Mouse (Mus musculus) brain, adult 2 months (tissue): ENCODE data around the gene Pknox2.

Experiments
- DNase-seq: peaks from one replicate; pipeline ENCODE4 v3.0.0; 2011; ENCODE audit warnings: low read depth, low spot score

Gene Pknox2

GRCm38 (mm10) chr9:36944843-36945242 is 202.4 kb downstream of the Pknox2 start:
- DNase-seq, result peak; percentile 96

GRCm38 (mm10) chr9:36942561-36942960 is 204.6 kb downstream of the Pknox2 start:
- no peak for DNase-seq

- peak; percentile 78 for DNase-seq
Observed at GRCm38 (mm10) chr9:36942131-36942530, 205.1 kb downstream of the Pknox2 start.

- DNase-seq, result peak; percentile 72
Observed at GRCm38 (mm10) chr9:36941565-36941964, 205.6 kb downstream of the Pknox2 start.

GRCm38 (mm10) chr9:36938601-36939078 is 208.6 kb downstream of the Pknox2 start:
- DNase-seq, result no peak

DNA sequence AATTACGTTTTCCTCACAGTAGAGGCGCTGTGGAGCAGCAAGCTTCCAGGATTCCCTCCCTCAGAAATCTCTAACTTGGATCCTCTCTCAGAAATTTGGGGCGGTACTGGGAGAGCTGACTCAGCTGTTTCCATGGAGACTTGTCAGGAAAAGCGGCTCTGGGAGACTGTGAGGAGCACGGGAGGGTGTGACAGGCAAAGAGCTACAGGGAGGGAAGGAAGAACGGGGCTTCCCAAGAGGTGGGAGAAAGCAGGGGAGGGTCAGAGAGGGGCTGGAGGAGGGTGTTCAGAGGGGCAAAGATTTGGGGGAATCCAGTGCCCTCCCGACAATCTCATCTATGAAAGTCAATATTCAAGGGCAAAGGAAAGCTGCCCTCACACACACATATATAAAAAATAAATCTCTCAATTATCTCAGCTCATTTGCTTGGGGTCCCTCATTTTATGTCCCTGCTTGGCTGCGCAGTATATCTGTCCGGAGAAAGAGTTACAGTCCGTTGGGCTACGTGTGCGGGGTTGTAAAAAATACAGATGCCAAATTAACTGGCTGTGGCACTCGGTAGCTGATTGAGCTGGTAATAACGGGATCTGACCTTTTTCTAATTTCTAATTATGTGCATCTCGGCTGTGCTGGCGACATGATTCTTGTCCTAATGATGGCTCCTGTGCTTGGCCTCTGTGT is 213.3 kb downstream of the Pknox2 start:
- peak; percentile 96 for DNase-seq

DNA sequence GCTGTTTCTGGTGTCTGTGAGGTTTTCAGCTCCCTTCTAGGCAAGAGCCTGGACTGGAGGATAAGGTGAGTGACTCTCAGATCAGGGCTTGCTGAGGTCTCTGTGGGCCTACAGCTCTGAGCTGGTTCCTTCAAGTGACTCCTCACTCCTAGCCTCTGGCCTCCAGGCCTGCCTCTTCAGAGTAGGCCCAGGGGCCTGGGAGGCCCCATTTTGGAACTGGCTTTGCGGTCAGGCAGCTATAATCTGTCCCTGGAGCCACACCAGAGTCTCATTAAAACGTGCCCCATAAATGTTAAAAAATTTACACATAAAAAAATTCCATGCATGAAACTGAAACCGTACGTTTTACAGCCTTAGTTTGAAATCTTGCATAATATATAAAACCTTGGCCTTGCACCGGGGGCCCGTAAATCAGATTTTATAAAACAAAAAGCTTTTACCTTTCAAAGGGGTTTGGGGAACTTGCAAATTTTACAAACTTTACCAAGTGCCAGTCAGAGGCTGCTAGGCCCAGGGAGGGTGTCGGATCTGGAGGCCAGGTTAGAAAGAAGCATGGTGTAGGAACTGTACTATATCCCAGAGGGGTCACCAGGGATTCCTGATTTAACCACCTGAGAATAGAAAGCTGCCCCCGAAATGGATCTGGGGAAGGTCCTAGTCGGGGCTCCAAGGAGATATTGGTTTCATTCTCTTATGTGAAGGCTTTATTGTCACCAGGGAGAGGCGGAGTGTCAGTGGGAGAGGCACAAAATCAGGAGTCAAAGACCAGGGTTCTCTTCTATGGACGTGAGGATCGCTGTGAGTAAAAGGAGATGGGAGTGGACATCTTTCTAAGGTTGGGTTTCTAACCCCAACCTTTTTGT is 214.0 kb downstream of the Pknox2 start:
- no peak for DNase-seq

- DNase-seq, result no peak
Observed at GRCm38 (mm10) chr9:36931657-36932056, 215.6 kb downstream of the Pknox2 start.

GRCm38 (mm10) chr9:36923753-36924152 is 223.5 kb downstream of the Pknox2 start:
- no peak for DNase-seq

DNA sequence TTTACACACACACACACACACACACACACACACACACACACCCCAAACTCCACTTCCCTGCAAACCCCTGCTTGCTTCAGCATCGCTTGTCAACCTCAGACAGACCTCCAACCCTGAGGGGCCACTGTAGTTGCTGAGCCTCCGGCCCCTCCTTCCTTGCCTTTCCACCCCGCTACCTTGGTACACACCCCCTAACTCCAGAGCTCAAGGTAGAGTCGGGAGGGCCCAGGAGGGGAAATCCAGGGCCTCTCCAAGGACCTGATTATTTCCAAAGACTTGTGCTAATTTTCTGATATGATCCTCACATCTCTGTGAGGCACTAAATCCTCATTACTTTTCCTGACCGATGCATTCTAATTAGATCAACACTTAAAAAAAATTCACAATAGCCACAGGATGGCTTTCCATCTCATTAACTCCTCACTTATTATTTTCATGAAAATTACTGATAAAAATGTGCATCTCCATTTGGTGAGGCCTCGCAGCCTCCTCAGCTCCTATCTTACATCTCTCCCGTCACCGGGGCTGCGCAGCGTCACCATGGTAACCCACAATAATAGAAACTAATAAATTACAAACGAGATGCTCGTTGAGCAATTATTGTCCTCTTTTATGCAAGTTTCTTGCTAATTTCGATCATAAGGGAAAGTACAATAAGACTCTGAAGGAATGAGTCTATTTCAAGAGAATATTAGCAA is 225.3 kb downstream of the Pknox2 start:
- peak; percentile 69 for DNase-seq

DNA sequence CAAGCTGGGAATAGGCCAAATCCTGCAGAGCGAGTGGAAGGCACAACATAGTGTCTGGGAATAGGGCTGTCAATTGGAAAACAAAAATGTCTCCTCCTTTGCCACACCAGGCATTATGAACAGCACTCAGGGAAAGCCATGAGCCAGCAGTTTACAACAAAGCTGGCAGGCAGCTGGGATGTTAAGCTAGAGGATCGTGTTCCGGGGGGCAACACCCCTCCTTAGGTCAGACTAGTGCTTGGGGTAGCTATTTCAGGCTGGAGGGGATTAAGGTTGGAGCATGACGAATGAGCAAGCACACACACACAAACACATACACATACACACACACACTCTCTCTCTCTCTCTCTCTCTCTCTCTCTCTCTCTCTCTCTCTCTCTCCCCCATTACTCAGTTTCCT is 227.7 kb downstream of the Pknox2 start:
- DNase-seq, result no peak

DNA sequence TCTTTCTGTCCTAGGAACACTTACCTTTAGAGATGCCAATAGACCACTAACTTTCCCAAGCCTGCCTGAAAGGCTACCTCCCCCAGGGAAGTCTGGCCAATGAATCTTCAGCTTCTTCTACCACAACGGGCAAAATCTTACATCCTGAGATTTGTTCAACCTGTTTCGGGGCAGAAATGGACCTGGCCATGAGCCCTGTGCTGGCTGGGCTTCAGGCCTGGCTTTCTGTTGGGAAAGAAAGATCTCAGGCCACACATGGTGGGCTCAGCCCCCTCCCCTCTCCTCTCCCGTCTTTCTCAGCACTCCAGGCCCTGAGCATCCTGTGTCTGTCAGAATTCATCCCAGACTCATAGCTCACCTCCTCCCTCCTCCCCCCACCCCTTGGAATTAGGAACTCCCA is 228.6 kb downstream of the Pknox2 start:
- no peak for DNase-seq

- DNase-seq, result no peak
Observed at GRCm38 (mm10) chr9:36916915-36917314, 230.3 kb downstream of the Pknox2 start.

DNA sequence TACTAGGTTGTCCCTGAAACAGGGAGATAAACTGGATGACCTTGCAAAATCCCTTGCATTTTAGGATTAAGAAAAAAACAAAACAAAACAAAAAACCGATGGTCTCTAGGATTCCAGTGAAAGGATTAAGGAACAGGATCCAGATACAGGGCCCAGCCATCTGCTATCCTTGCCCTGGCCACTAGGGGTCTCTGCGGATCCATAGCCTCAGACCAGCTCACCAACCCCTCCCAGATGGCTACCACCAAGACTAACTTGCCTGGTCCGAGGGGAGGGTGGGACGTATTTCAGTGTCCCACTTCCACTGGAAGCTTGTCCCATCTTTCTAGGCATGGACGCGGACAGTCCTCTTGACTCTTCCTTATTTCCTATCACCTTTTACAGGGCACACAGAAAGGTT is 230.8 kb downstream of the Pknox2 start:
- DNase-seq, result peak; percentile 90

- no peak for DNase-seq
Observed at GRCm38 (mm10) chr9:36905452-36905851, 241.8 kb downstream of the Pknox2 start.

GRCm38 (mm10) chr9:36900464-36900863 is 246.7 kb downstream of the Pknox2 start:
- DNase-seq, result peak; percentile 72

GRCm38 (mm10) chr9:36898560-36898959 is 248.6 kb downstream of the Pknox2 start:
- peak; percentile 67 for DNase-seq

DNA sequence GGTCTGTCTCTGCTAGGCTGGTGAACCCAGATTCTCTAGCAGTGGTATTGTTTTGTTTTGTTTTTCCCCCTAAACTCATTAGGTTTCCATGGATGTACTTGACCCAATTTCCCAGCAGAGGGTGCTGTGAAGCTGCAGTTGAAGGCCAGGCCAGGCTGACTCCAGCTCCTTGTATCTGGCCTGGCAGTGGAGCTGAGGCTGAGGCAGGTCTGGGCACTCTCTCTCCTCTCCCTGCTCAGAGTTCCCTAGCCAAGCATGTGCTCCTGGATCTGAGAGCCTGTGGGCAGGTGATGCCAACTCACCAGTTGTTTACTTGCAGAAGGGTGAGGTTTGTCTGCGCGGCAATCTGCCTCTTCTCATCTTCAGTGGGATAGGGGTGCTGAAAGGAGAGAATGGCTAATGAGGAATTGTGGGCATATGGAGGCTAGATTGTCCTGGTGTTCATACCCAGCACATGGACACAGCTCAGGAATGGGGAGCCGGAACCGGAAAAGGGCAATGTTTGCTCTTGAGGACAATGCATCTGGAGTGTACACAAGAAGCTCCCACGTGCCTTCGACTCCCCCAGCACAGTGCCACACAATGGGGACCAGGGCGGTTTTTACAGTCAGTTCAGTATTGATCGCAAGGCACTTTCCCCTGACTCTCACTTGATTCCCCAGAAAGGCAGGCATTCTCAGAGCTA is 252.1 kb downstream of the Pknox2 start:
- DNase-seq, result peak; percentile 93

DNA sequence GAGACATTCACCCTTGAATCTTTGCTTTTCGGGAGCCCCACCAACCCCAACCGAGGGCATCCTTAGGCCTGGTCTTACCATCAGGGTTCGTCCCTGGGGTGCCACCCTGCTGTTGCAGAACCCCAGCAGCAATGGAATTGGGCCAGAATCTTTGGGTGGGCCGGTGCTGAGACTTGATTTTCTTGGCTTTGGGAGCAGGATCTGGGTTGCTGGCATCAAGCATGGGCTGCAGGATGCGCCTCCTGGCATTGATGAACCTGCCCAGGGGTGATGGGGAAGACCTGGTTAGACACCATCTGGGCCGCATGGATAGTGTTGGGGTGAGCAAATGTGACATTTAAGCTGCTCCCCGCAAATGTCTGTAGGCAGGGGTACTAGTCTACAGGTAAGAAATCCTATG is 253.0 kb downstream of the Pknox2 start:
- no peak for DNase-seq

DNA sequence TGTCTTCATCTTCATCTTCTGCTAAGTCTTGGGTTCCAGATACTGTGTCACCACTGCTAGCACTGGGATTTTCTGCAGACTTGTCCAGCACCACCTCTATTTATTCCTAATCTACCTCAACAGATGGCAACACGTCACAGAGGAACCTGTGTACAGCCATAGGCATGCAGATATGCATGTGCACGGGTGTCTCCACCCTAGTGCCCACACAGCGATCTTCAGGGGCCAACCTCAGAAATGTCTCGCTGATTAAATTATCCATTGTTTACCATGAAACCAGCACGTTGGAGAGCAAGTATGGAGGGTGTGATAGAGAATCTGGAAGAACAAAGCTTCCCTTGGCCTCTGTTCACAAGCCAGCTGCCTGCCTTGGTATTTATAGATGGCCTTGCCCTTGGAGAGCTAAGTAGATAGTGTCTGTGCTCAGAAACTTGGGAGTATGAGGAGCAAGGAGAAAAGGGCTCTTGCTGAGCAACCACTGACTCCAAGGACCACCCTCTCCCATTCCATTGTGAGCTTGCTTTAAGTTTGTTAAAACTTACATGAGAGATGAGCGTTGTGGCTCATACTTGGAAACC is 253.7 kb downstream of the Pknox2 start:
- no peak for DNase-seq

DNA sequence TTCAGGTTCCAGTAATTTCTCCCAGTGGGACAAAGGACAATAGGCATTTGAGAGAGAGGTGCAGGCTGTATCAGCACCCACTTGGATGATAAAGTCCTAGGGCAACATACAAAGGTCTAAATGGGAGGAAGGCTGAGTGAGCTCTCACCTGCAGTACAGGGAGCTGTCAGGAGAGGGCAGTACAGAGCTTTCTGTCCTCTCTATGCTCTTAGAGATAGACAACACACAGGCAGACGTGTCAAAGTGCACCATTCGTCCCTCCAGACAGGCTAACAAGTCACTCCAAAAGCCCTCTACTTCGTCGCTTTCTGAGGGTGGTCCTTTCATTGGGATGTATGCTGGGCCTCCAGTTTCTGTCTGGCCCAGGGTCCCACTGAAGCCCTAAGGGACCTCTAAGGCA is 256.7 kb downstream of the Pknox2 start:
- DNase-seq, result peak; percentile 69
